Mouse (Mus musculus): ENCODE measurements around the gene Rbfox3. TPM values are rescaled to one million over a fixed set of nuclear protein-coding genes. Genes with fewer than 3 reads are reported as not detected.

The Rbfox3 gene
- polyA plus RNA-seq, 1 experiment from 2014 or later: 0.82 TPM

DNA sequence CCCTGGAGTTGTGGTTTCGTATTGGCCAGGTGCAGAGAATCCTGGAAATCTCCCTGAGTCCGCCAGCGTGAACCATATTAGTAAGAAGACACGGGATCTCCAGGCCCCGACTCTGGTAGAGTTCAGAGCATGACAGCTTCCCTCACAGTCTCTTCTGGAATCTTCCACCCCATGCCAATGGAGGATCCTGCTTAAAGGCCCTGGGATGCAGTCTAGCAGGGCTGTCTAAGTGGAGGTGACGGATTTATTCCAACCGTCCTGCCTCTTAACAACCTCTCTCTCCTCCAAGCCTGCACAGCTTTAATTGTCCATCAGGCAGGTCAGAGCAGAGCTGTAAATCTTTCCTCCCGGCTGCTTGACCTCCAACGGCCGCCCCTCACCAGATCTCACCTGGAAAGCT is 13.2 kb downstream of the Rbfox3 start:
- Histone ChIP-seq H3K27me3 (ENCODE audit: insufficient read depth, low read length) (peaks cover 13% of the 10 kb centered on the region), H3K36me3 (ENCODE audit: insufficient read depth, low read length) (no peaks in the 10 kb centered on the region), H3K4me3 (replicated peaks; ENCODE audit: low read depth, low read length) (no peak overlapping the region), H3K27ac (no peak overlapping the region), H3K4me2 (ENCODE audit: low read length) (no peak overlapping the region), H3K9ac (ENCODE audit: low read depth, low read length) (no peak overlapping the region), H3K9me3 (replicated peaks; ENCODE audit: low read length) (no peaks in the 10 kb centered on the region), H3K4me1 (replicated peaks; ENCODE audit: insufficient read depth, low read length) (no peaks in the 10 kb centered on the region)
- DNase-seq (ENCODE audit: low spot score) (peak; percentile 27), ATAC-seq (replicated peaks; ENCODE audit: low FRiP score, low read depth) (no peak)
- TF ChIP-seq CTCF (IDR thresholded peaks at IDR 0.05; ENCODE audit: low read depth): no peak
- WGBS: 29% methylated on average over 10 of the region's 10 CpGs

DNA sequence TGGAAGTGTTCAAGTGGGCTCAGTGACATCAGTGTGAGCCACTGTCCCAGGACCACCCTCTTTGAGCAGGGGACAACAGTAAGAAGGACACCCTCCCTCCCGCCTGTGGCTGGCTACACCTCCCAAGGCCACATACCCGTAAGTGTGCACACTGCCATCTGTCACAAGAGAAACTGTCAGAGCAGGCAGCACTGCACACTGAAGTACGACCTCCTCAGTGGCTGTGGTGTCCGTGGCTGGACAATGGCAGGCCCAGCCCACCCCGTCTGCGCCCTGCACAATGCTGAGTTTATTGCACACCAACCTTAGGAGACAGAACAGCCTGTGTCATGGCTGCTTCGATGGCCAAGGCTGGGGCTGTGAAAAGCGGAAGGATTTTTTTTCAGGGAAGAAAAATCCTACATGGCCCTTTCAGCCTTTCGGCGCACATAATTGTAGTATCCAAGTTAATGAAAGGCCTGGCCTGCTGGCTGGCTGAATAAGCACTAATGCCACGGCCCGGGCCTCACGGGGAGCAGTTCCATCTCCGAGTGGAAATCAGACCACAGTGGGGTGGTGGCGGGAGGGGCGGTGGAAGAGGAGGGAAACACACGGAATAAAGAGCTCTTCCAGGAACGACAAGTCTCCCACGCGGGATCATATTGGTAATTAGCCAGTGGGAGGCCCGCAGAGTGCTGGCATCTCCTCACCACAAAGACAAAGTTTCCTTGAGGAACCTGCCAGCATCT is 14.1 kb downstream of the Rbfox3 start:
- no peak overlapping the region for H3K27ac ChIP-seq
- no peak overlapping the region for H3K4me3 ChIP-seq (replicated peaks; ENCODE audit: low read depth, low read length)
- H3K4me1 ChIP-seq (replicated peaks; ENCODE audit: insufficient read depth, low read length): no peaks in the 10 kb centered on the region
- DNase-seq (ENCODE audit: low spot score) (no peak), ATAC-seq (replicated peaks; ENCODE audit: low FRiP score, low read depth) (no peak)
- peaks cover 13% of the 10 kb centered on the region for H3K27me3 ChIP-seq (ENCODE audit: insufficient read depth, low read length)
- whole genome bisulfite sequencing: 60% methylated on average over 21 of the region's 21 CpGs
- no peaks in the 10 kb centered on the region for H3K36me3 ChIP-seq (ENCODE audit: insufficient read depth, low read length)
- H3K4me2 ChIP-seq (ENCODE audit: low read length): no peak overlapping the region
- H3K9ac ChIP-seq (ENCODE audit: low read depth, low read length): no peak overlapping the region
- no peak for TF ChIP-seq CTCF (IDR thresholded peaks at IDR 0.05; ENCODE audit: low read depth)
- H3K9me3 ChIP-seq (replicated peaks; ENCODE audit: low read length): no peaks in the 10 kb centered on the region

DNA sequence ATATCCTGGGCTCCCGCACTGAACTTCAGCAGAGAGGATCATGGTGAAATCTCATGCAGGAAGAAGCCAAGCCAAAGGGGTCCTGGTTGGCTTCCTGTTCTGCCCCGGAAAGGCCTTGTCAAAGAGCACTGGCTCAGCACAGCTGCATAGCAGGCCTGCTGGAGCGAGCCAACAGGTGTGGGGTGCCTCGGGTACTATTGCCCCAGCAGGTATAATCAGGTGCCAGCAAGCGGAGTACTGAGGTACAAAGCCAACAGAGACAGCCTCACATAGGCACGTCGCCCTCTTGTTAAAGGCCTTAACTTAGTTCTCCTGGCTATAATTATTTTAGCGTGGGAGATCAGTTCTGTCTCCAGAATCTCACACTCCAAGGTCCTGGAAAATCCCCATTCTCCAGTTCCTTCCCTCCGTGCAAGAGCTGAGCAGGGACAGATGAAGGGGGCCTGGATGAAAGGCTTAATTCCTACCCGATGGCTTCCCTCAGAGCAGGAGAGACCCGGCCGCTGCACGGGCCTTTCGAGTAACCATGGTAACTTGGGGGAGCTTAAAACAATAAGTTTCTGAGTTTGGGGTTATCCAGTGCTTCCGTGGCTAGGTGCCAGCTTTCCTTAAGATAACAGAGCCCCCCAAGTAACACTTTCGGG is 15.2 kb downstream of the Rbfox3 start:
- H3K36me3 ChIP-seq (ENCODE audit: insufficient read depth, low read length): no peaks in the 10 kb centered on the region
- peaks cover 13% of the 10 kb centered on the region for H3K27me3 ChIP-seq (ENCODE audit: insufficient read depth, low read length)
- no peaks in the 10 kb centered on the region for H3K9me3 ChIP-seq (replicated peaks; ENCODE audit: low read length)
- no peak overlapping the region for H3K4me3 ChIP-seq (replicated peaks; ENCODE audit: low read depth, low read length)
- H3K9ac ChIP-seq (ENCODE audit: low read depth, low read length): no peak overlapping the region
- no peak for TF ChIP-seq CTCF (IDR thresholded peaks at IDR 0.05; ENCODE audit: low read depth)
- H3K27ac ChIP-seq: no peak overlapping the region
- 52% methylated on average over 16 of the region's 16 CpGs for WGBS
- no peak overlapping the region for H3K4me2 ChIP-seq (ENCODE audit: low read length)
- no peak for ATAC-seq (replicated peaks; ENCODE audit: low FRiP score, low read depth)
- H3K4me1 ChIP-seq (replicated peaks; ENCODE audit: insufficient read depth, low read length): no peaks in the 10 kb centered on the region
- DNase-seq (ENCODE audit: low spot score): no peak

DNA sequence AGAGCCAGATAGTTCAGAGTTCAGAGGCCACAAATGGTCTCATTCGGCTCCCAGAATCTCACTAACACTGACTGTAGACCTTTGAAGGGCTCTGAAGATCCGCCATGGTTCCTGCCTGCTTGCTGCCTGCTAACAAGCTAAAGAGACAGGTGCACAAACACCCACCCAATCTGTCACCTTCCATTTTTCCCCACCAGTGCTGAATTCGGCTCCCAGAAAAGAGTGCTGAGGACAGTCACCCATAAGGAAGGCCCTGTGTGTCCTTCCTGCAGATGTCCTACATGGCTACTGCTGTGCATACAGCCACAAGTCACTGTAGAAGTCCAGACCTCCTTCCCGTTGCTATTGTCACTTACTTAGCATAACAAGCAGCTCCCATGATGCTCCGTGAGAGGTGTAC is 16.6 kb downstream of the Rbfox3 start:
- no peak overlapping the region for H3K4me3 ChIP-seq (replicated peaks; ENCODE audit: low read depth, low read length)
- peaks cover 9% of the 10 kb centered on the region; the same call in 1 of the 2 replicates for H3K27me3 ChIP-seq (ENCODE audit: insufficient read depth, low read length)
- ATAC-seq (replicated peaks; ENCODE audit: low FRiP score, low read depth) (no peak), DNase-seq (ENCODE audit: low spot score) (no peak)
- no peak overlapping the region for H3K4me2 ChIP-seq (ENCODE audit: low read length)
- TF ChIP-seq CTCF (IDR thresholded peaks at IDR 0.05; ENCODE audit: low read depth): no peak
- no peaks in the 10 kb centered on the region for H3K4me1 ChIP-seq (replicated peaks; ENCODE audit: insufficient read depth, low read length)
- H3K27ac ChIP-seq: no peak overlapping the region
- no peak overlapping the region for H3K9ac ChIP-seq (ENCODE audit: low read depth, low read length)
- no peaks in the 10 kb centered on the region for H3K9me3 ChIP-seq (replicated peaks; ENCODE audit: low read length)
- 78% methylated on average over 5 of the region's 5 CpGs for WGBS
- no peaks in the 10 kb centered on the region for H3K36me3 ChIP-seq (ENCODE audit: insufficient read depth, low read length)

DNA sequence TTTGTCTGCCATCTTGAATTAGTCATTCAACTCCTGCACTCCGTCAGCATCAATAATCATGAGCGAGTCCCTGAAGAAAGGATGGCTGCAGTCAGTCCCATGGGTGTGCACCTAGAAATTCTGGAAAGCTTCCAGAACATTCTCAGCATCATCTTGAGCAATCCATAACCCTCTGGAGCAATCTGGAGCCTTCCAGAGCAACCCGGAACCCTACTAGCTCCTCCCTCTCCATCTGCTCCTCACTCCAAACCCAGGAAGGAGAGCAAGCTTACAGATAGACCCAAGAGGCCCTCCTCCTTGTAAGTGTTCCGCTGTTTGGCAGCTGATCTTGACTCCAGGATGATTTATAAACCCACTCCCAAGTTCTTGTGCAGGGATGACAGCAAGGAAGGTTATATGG is 17.2 kb downstream of the Rbfox3 start:
- WGBS: 71% methylated on average over 4 of the region's 4 CpGs
- TF ChIP-seq CTCF (IDR thresholded peaks at IDR 0.05; ENCODE audit: low read depth): no peak

DNA sequence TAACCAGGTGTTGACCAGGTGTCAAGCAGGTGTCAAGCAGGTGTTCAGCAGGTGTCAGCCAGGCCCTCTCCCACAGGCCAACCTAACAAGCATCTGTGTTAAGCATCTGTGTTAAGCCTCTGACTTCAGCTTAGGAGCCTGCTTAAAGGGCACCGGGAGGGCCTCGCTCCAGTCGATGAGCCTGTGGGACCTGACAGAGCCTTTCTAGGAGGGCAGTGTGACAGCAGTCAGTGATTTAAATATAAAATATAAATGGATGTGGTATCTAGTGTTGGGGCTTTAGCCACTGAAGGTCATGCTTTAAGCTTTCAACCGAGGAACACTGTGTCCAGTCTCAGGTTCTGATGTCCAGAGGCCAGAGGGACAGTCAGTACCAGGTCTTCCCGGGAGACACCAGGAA is 18.5 kb downstream of the Rbfox3 start:
- H3K27me3 ChIP-seq (ENCODE audit: insufficient read depth, low read length): no peaks in the 10 kb centered on the region
- no peak overlapping the region for H3K4me2 ChIP-seq (ENCODE audit: low read length)
- H3K9ac ChIP-seq (ENCODE audit: low read depth, low read length): no peak overlapping the region
- H3K9me3 ChIP-seq (replicated peaks; ENCODE audit: low read length): no peaks in the 10 kb centered on the region
- H3K4me1 ChIP-seq (replicated peaks; ENCODE audit: insufficient read depth, low read length): no peaks in the 10 kb centered on the region
- no peaks in the 10 kb centered on the region for H3K36me3 ChIP-seq (ENCODE audit: insufficient read depth, low read length)
- TF ChIP-seq CTCF (IDR thresholded peaks at IDR 0.05; ENCODE audit: low read depth): no peak
- no peak overlapping the region for H3K4me3 ChIP-seq (replicated peaks; ENCODE audit: low read depth, low read length)
- DNase-seq (ENCODE audit: low spot score) (no peak), ATAC-seq (replicated peaks; ENCODE audit: low FRiP score, low read depth) (no peak)
- 89% methylated on average over 5 of the region's 5 CpGs for WGBS
- H3K27ac ChIP-seq: no peak overlapping the region

More for the DNA sequence above, 17.2 kb downstream of the Rbfox3 start:
- H3K27ac ChIP-seq: no peak overlapping the region
- no peak for DNase-seq (ENCODE audit: low spot score)
- no peak overlapping the region for H3K4me3 ChIP-seq (replicated peaks; ENCODE audit: low read depth, low read length)
- H3K4me1 ChIP-seq (replicated peaks; ENCODE audit: insufficient read depth, low read length): no peaks in the 10 kb centered on the region
- ATAC-seq (replicated peaks; ENCODE audit: low FRiP score, low read depth): no peak
- 0 out of 2 replicates have a peak, but pooled peaks cover 6% of the 10 kb centered on the region for H3K27me3 ChIP-seq (ENCODE audit: insufficient read depth, low read length)
- H3K9me3 ChIP-seq (replicated peaks; ENCODE audit: low read length): no peaks in the 10 kb centered on the region
- H3K36me3 ChIP-seq (ENCODE audit: insufficient read depth, low read length): no peaks in the 10 kb centered on the region
- no peak overlapping the region for H3K4me2 ChIP-seq (ENCODE audit: low read length)
- no peak overlapping the region for H3K9ac ChIP-seq (ENCODE audit: low read depth, low read length)

All from kidney, postnatal 0 days (tissue).